Mouse (Mus musculus): ENCODE measurements around the gene Fam83f. TPM values are rescaled to one million over a fixed set of nuclear protein-coding genes. Genes with fewer than 3 reads are reported as not detected.

The Fam83f gene
- polyA plus RNA-seq, 1 experiment from 2014 or later = 3.6 TPM

- H3K9me3 ChIP-seq = no peaks in the 10 kb centered on the region
- H3K36me3 ChIP-seq (replicated peaks) = no peaks in the 10 kb centered on the region
- no peaks in the 10 kb centered on the region for H3K4me1 ChIP-seq
- 97% methylated on average over 2 of the region's 2 CpGs for WGBS
- DNase-seq (ENCODE audit: low spot score) = no peak
- H3K27me3 ChIP-seq (replicated peaks; ENCODE audit: low read depth, poor library complexity, severe bottlenecking) = no peaks in the 10 kb centered on the region
- no peak overlapping the region for H3K4me3 ChIP-seq
- no peak overlapping the region for H3K27ac ChIP-seq (replicated peaks)
Observed at GRCm38 (mm10) chr15:80738244-80738643, 66.6 kb downstream of the Fam83f start.

- H3K4me1 ChIP-seq = no peaks in the 10 kb centered on the region
- no peak overlapping the region for H3K27ac ChIP-seq (replicated peaks)
- no peak for DNase-seq (ENCODE audit: low spot score)
- WGBS = 93% methylated on average over 1 of the region's 1 CpGs
- H3K4me3 ChIP-seq = no peak overlapping the region
- no peaks in the 10 kb centered on the region for H3K9me3 ChIP-seq
- H3K36me3 ChIP-seq (replicated peaks) = no peaks in the 10 kb centered on the region
- H3K27me3 ChIP-seq (replicated peaks; ENCODE audit: low read depth, poor library complexity, severe bottlenecking) = no peaks in the 10 kb centered on the region
Observed at GRCm38 (mm10) chr15:80739972-80740371, 68.3 kb downstream of the Fam83f start.

- DNase-seq (ENCODE audit: low spot score) = no peak
- no peaks in the 10 kb centered on the region for H3K4me1 ChIP-seq
- H3K36me3 ChIP-seq (replicated peaks) = no peaks in the 10 kb centered on the region
- 93% methylated on average over 1 of the region's 1 CpGs for WGBS
- no peak overlapping the region for H3K27ac ChIP-seq (replicated peaks)
- no peaks in the 10 kb centered on the region for H3K9me3 ChIP-seq
- no peaks in the 10 kb centered on the region for H3K27me3 ChIP-seq (replicated peaks; ENCODE audit: low read depth, poor library complexity, severe bottlenecking)
- no peak overlapping the region for H3K4me3 ChIP-seq
Observed at GRCm38 (mm10) chr15:80741836-80742235, 70.2 kb downstream of the Fam83f start.

- no peak for DNase-seq (ENCODE audit: low spot score)
- H3K27me3 ChIP-seq (replicated peaks; ENCODE audit: low read depth, poor library complexity, severe bottlenecking) = no peaks in the 10 kb centered on the region
- H3K4me1 ChIP-seq = no peaks in the 10 kb centered on the region
- no peak overlapping the region for H3K27ac ChIP-seq (replicated peaks)
- WGBS = 87% methylated on average over 3 of the region's 3 CpGs
- no peak overlapping the region for H3K4me3 ChIP-seq
- no peaks in the 10 kb centered on the region for H3K36me3 ChIP-seq (replicated peaks)
- no peaks in the 10 kb centered on the region for H3K9me3 ChIP-seq
Observed at GRCm38 (mm10) chr15:80742991-80743474, 71.4 kb downstream of the Fam83f start.

- Histone ChIP-seq H3K4me3 (no peak overlapping the region), H3K36me3 (replicated peaks) (no peaks in the 10 kb centered on the region), H3K9me3 (no peaks in the 10 kb centered on the region), H3K4me1 (no peaks in the 10 kb centered on the region), H3K27ac (replicated peaks) (no peak overlapping the region), H3K27me3 (replicated peaks; ENCODE audit: low read depth, poor library complexity, severe bottlenecking) (no peaks in the 10 kb centered on the region)
- DNase-seq (ENCODE audit: low spot score) = no peak
- 89% methylated on average over 7 of the region's 7 CpGs for WGBS
Observed at GRCm38 (mm10) chr15:80743606-80744005, 72.0 kb downstream of the Fam83f start.

- 88% methylated on average over 3 of the region's 3 CpGs for WGBS
- H3K27me3 ChIP-seq (replicated peaks; ENCODE audit: low read depth, poor library complexity, severe bottlenecking) = no peaks in the 10 kb centered on the region
- H3K4me1 ChIP-seq = no peaks in the 10 kb centered on the region
- no peaks in the 10 kb centered on the region for H3K36me3 ChIP-seq (replicated peaks)
- no peaks in the 10 kb centered on the region for H3K9me3 ChIP-seq
- no peak overlapping the region for H3K4me3 ChIP-seq
- no peak overlapping the region for H3K27ac ChIP-seq (replicated peaks)
- no peak for DNase-seq (ENCODE audit: low spot score)
Observed at GRCm38 (mm10) chr15:80744667-80745422, 73.2 kb downstream of the Fam83f start.

- Histone ChIP-seq H3K4me1 (no peaks in the 10 kb centered on the region), H3K27ac (replicated peaks) (no peak overlapping the region), H3K9me3 (no peaks in the 10 kb centered on the region), H3K27me3 (replicated peaks; ENCODE audit: low read depth, poor library complexity, severe bottlenecking) (no peaks in the 10 kb centered on the region), H3K36me3 (replicated peaks) (no peaks in the 10 kb centered on the region), H3K4me3 (no peak overlapping the region)
- DNase-seq (ENCODE audit: low spot score) = no peak
- WGBS = 75% methylated on average over 5 of the region's 5 CpGs
Observed at GRCm38 (mm10) chr15:80748979-80749378, 77.3 kb downstream of the Fam83f start.

Small RNA genes lying within 50 kb of the gene (microRNA-seq; reads per million reads assigned to microRNA genes)
- not detected for gene Mir6957

Other genes starting within 250 kb of the Fam83f start
- gene Enthd1, start 106.7 kb upstream of the Fam83f start, polyA plus RNA-seq (2016; fragmentation: Nextera tagmentation; extraction: Ambion mirVana) = not detected in 2 replicates
- 0.72 and 1.0 TPM in 2 replicates for gene Grap2, start 99.3 kb upstream of the Fam83f start, polyA plus RNA-seq (2016; fragmentation: Nextera tagmentation; extraction: Ambion mirVana)
- gene Tnrc6b, start 39.5 kb downstream of the Fam83f start, polyA plus RNA-seq (2016; fragmentation: Nextera tagmentation; extraction: Ambion mirVana) = 44.2 and 46.9 TPM in 2 replicates

All from embryonic facial prominence, embryonic 10.5 days (tissue).